Mouse (Mus musculus) left cerebral cortex, adult 2 months (tissue): ENCODE data around the gene Fopnl. TPM values are rescaled to one million over a fixed set of nuclear protein-coding genes. Genes with fewer than 3 reads are reported as not detected.

Experiments
- DNase-seq, 2 experiments: peaks; one replicate each; pipeline ENCODE4 v3.0.0; 2021 to 2022; ENCODE audit warnings: low spot score in 2 of 2, mixed read lengths in 1 of 2; ENCODE audit errors: extremely low spot score in 1 of 2
- H3K27ac ChIP-seq: fragments of 200-600 bp; 2 replicates; pipeline ENCODE4 v1.8.1; 2022
- H3K4me3 ChIP-seq: fragments of 200-600 bp; 2 replicates; pipeline ENCODE4 v1.8.1; 2022
- CTCF ChIP-seq: fragments of 200-600 bp; IDR thresholded peaks from 2 replicates; pipeline ENCODE4 v1.8.1; 2022; ENCODE audit warnings: antibody characterized with exemption, mild to moderate bottlenecking, moderate library complexity
- intact Hi-C: fragments of 180-260 bp; cut with DNase I; formaldehyde crosslinking; loops from one replicate; pipeline ENCODE4 v1.15.1; 2025
- long read RNA-seq, 2 experiments: library from polyadenylated mRNA; stranded (forward); transcript quantifications; one replicate each; pipeline ENCODE4 v2.0.0; 2021; ENCODE audit warnings: borderline mapping rate in 2 of 2
- total RNA-seq, 2 experiments: library from RNA; stranded (reverse); gene quantifications; 2 replicates each; pipeline ENCODE4 v1.2.3; 2021

Fopnl gene
- total RNA-seq, result 10 to 100 TPM; 48.6 to 50.0 TPM
- long read RNA-seq, experiment 1, transcript Fopnl-205 (3 exons, 1,147 nt), result minor isoform, 11 of 76 reads
- long read RNA-seq, experiment 1, transcript Fopnl-201 (5 exons, 1,465 nt), result major isoform, 15 of 76 reads
- long read RNA-seq, experiment 1, partial matches to known transcripts, result 0 of 76 reads
- long read RNA-seq, experiment 1, other reads (novel, unspliced or antisense), result 49 of 76 reads
- long read RNA-seq, experiment 2, transcript Fopnl-205 (3 exons, 1,147 nt), result major isoform, 16 of 59 reads
- long read RNA-seq, experiment 2, transcript Fopnl-201 (5 exons, 1,465 nt), result minor isoform, 9 of 59 reads
- long read RNA-seq, experiment 2, partial matches to known transcripts, result 0 of 59 reads
- long read RNA-seq, experiment 2, other reads (novel, unspliced or antisense), result 31 of 59 reads

- intact Hi-C loops, result loop anchor here (2.0 kb wide), 1 partner anchor 44 kb away; the partner anchor contains the start of gene Abcc1
- peak; percentile 95 to 97 for DNase-seq
- Histone ChIP-seq H3K27ac (peak within 1 kb of the TSS; percentile 92), H3K4me3 (peak within 1 kb of the TSS; percentile 98)
- TF ChIP-seq CTCF, result no peak; the same call in none of the 2 replicates
These were observed at the start of gene Fopnl for GRCm38 (mm10) chr16:14316884-14317876. Gene Fopnl (minus strand): TSS chr16:14317405.

GRCm38 (mm10) chr16:14366017-14366416 is 48.8 kb upstream of the Fopnl start:
- no peak overlapping the region for H3K27ac ChIP-seq
- H3K4me3 ChIP-seq, result no peak overlapping the region
- intact Hi-C loops, result no loop called here
- no peak for TF ChIP-seq CTCF
- no peak for DNase-seq

DNA sequence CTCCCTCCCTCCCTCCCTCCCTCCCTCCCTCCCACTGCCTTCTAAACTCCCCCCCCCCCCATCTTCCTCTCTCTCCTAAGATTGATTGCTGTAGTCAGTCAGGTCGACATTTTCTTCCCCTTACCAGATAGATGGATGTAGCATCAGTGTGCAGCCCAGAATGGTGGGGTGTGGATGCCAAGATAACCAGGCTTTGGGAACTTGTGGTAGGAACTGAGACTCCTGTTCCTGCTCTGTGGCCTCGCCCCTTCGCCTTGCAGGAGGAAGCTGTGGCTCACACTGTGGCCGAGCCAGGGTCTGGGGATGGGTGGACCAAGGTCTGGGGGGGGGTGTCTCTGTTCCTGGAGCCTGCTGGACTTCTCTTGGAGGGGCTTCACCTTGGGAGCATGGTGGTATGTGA is 48.3 kb upstream of the Fopnl start:
- Histone ChIP-seq H3K27ac (no peak overlapping the region), H3K4me3 (no peak overlapping the region)
- intact Hi-C loops, result no loop called here
- TF ChIP-seq CTCF, result no peak
- DNase-seq, result no peak

DNA sequence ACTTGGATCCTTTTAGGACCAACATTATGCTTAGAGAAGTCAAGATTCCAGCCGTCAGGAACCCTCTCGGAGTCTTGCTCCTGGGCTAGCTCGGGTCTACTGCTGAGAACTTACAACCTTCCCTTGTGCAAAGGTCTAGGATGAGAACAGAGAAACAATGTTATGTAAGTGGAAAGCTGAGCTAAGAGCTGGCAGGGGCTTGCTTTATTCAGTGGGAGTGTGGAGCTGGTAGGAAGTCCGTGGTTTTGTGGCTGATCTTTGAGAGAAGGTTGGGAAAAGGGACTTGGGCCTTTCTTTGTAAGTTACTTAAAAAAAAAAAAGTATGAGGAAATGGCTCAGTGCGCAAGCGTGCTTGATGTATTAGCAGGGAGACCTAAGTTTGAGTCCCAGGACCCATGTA is 46.9 kb upstream of the Fopnl start:
- intact Hi-C loops, result loop anchor here (5.0 kb wide), 1 partner anchor 202 kb away; the partner anchor contains the start of genes Marf1 and Nde1
- no peak for TF ChIP-seq CTCF
- no peak for DNase-seq

DNA sequence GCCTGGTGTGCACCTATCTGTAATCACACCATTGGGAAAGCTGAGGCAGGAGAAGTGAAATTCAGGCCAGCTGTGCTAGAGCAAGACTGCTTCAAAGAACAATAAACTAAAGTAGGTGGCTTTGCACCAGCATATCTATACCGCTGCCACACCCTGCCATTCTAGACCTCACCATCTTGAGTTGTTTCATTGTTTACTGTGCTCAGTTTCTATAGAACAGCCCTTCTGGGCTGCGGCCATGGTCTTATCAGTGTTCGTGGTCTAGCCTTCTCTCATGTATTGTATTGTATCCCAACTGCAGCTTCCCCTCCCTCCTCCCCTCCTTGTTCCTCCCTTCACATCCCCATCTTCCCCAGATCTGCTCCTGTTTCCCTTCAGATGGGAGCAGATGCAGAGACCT is 46.3 kb upstream of the Fopnl start:
- TF ChIP-seq CTCF, result no peak
- H3K27ac ChIP-seq, result no peak overlapping the region
- intact Hi-C loops, result loop anchor here (5.0 kb wide), 1 partner anchor 201 kb away; the partner anchor contains the start of genes Marf1 and Nde1

More for the DNA sequence above, 46.9 kb upstream of the Fopnl start:
- Histone ChIP-seq H3K27ac (no peak overlapping the region), H3K4me3 (no peak overlapping the region)

DNA sequence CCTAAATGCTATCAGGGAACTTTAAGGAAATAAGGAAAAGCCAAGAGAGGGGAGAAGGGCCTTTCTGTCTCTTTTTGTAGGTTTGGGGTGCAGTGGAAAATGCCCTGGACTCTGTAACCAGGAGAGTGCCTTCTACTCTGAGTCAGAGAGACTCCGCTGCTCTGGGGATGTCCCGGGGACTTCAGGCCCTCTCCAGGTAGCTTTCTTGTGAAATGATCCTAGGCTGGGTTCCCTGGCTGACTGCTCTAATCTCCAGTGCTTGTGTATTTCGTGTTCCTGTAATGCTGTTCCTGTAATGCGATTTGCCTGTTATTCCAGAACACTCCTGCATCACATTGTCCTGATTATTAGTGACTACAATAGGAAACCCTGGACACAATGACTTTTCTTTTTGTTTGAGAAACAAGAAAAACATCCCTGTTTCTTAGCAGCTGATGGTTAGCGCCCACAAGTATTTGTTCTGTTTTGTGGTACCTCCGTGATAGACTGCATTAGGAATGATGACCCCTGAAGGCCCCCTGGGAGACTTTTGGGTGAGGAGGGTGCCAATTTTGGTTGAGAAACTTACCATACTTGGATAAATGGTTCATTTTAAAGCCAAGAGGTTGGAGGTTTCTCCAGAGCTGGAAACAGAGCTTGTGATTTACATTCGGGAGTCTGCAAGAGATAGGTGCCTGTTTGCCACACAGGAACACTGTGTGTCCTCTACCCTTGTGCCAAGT is 45.1 kb upstream of the Fopnl start:
- no peak for TF ChIP-seq CTCF
- no peak for DNase-seq
- H3K27ac ChIP-seq, result peak overlapping the region; percentile 86
- intact Hi-C loops, result loop anchor here (5.0 kb wide), 1 partner anchor 200 kb away; the partner anchor contains the start of genes Marf1 and Nde1
- peak overlapping the region; percentile 86 for H3K4me3 ChIP-seq

More for the DNA sequence above, 46.3 kb upstream of the Fopnl start:
- DNase-seq, result no peak
- H3K4me3 ChIP-seq, result no peak overlapping the region

GRCm38 (mm10) chr16:14361362-14362098 is 44.3 kb upstream of the Fopnl start, which contains the start of gene Abcc1:
Gene Abcc1 (plus strand): TSS chr16:14361558.
- intact Hi-C loops, result loop anchor here (2.0 to 5.0 kb wide), 2 partner anchors 45 to 199 kb away; partner anchors contain the start of genes Fopnl, Marf1 and Nde1
- DNase-seq, result peak; percentile 83 to 87
- peak within 1 kb of the TSS; percentile 86 for H3K27ac ChIP-seq
- H3K4me3 ChIP-seq, result peak within 1 kb of the TSS; percentile 86
- peak; percentile 26 for TF ChIP-seq CTCF

DNA sequence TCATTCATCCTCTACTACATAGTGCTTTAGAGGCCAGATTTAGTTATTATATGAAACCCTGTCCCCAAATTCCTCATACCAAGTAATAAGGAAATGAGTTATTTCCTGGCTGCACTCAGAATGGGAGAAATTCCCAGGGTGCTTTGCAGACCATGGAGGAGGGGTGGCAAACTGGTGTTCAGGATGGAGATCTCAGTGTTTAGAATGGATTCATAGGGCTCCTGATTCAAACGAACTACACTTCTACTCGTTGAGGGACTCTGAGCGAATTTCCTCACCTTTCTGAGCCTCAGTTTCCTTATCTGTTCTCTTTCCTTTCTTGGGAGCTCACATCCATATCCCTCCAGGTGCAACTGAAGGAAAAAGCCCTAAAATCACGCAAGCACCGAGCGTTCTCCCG is 43.7 kb upstream of the Fopnl start:
- intact Hi-C loops, result loop anchor here (2.0 to 5.0 kb wide), 2 partner anchors 44 to 199 kb away; partner anchors contain the start of genes Fopnl, Marf1 and Nde1
- peak overlapping the region; percentile 86 for H3K27ac ChIP-seq
- DNase-seq, result peak; percentile 15 to 18
- TF ChIP-seq CTCF, result no peak
- H3K4me3 ChIP-seq, result peak overlapping the region; percentile 86

DNA sequence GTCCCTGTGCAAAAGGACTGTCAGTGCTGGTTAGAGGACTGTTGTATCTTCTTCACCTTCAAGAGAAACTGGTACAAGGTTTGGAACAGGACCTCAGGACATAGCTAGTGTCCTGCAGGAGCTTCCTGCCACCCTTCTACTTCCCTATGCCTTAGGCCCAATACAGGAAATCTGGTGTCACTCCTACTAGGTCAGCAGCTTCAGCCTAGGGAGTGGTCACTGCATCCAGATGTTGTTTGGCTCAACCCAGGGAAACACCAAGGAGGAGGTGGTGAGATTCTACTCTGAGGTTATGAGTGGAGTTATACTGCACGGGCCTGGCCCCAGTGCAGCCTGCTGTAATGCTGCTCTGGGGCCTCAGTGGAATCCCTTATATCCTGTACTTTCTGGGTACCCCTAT is 41.3 kb upstream of the Fopnl start:
- no peak for DNase-seq
- intact Hi-C loops, result no loop called here

DNA sequence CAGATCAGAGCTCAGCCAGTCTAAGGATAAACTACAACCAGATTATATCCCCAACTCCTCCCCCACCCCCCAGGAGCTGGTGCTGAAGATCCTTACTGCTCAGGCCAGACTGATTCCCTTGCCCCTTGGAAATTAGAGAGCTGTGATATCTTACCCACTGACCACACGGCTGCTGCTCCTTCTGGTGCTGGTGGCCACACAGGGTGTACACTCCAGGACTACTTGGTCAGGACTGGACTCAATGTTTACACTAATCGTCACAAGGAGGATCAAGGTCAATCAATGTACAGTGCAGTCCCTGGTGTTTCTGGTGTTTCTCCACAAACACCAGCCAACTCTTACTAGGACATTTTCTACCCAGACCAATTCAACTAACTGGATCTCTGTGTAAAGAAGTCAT is 40.7 kb upstream of the Fopnl start:
- no peak for DNase-seq
- Histone ChIP-seq H3K27ac (no peak overlapping the region), H3K4me3 (no peak overlapping the region)
- TF ChIP-seq CTCF, result no peak
- intact Hi-C loops, result no loop called here

More for the DNA sequence above, 41.3 kb upstream of the Fopnl start:
- no peak for TF ChIP-seq CTCF
- Histone ChIP-seq H3K27ac (no peak overlapping the region), H3K4me3 (no peak overlapping the region)
